Mouse (Mus musculus) limb, embryonic 14.5 days (tissue): ENCODE measurements around the gene Pfkfb4. TPM values are rescaled to one million over a fixed set of nuclear protein-coding genes. Genes with fewer than 3 reads are reported as not detected.

Experiments
- ATAC-seq: fragments of 200-750 bp; cut with Nextera tagmentation; 2 replicates; pipeline ENCODE4 v1.8.0; 2017; ENCODE audit warnings: low read depth, moderate number of reproducible peaks, moderate TSS enrichment; ENCODE audit not compliant: low FRiP score
- DNase-seq: peaks from one replicate; pipeline ENCODE4 v3.0.0-alpha.2; 2015; ENCODE audit warnings: low spot score
- H3K27ac ChIP-seq: fragments of 300-500 bp; sonication (generic); replicated peaks from 2 replicates; pipeline ENCODE4 v1.5.1; 2014; ENCODE audit warnings: low read depth, mild to moderate bottlenecking, low read length, moderate library complexity, mixed read lengths
- H3K27me3 ChIP-seq: fragments of 300-500 bp; sonication (generic); 2 replicates; pipeline ENCODE4 v1.6.1; 2014; ENCODE audit warnings: low read length, mixed read lengths; ENCODE audit not compliant: control insufficient read depth, insufficient read depth
- H3K36me3 ChIP-seq: fragments of 300-500 bp; sonication (generic); 2 replicates; pipeline ENCODE4 v1.6.1; 2014; ENCODE audit warnings: mild to moderate bottlenecking, low read length, moderate library complexity, mixed read lengths; ENCODE audit not compliant: control insufficient read depth, insufficient read depth
- H3K4me1 ChIP-seq: fragments of 300-500 bp; sonication (generic); 2 replicates; pipeline ENCODE4 v1.6.1; 2014; ENCODE audit warnings: antibody characterized with exemption, low read length, mixed read lengths; ENCODE audit not compliant: control insufficient read depth, insufficient read depth
- H3K4me2 ChIP-seq: fragments of 300-500 bp; sonication (generic); replicated peaks from 2 replicates; pipeline ENCODE4 v1.6.1; 2014; ENCODE audit warnings: low read depth, mild to moderate bottlenecking, low read length, moderate library complexity; ENCODE audit not compliant: severe bottlenecking
- H3K4me3 ChIP-seq: fragments of 300-500 bp; sonication (generic); replicated peaks from 2 replicates; pipeline ENCODE4 v1.5.1; 2014; ENCODE audit warnings: low read length
- H3K9ac ChIP-seq: fragments of 300-500 bp; sonication (generic); 2 replicates; pipeline ENCODE4 v1.6.1; 2014; ENCODE audit warnings: mild to moderate bottlenecking, low read depth, low read length, moderate library complexity; ENCODE audit not compliant: severe bottlenecking
- H3K9me3 ChIP-seq: fragments of 300-500 bp; sonication (generic); 2 replicates; pipeline ENCODE4 v1.6.1; 2016; ENCODE audit warnings: low read length; ENCODE audit not compliant: control insufficient read depth
- POLR2A ChIP-seq: fragments of 200-500 bp; IDR thresholded peaks from 2 replicates; pipeline ENCODE4 v1.8.0; 2012; ENCODE audit warnings: inconsistent platforms, mild to moderate bottlenecking, moderate library complexity, borderline replicate concordance; ENCODE audit not compliant: insufficient read depth, insufficient read length; ENCODE audit errors: extremely low read depth
- WGBS: fragments of 180-500 bp; shearing (Covaris S2); extraction: QIAGEN DNeasy Blood & Tissue Kit; methylation state at CpG from one replicate; pipeline ENCODE4 v1.1.7; 2014; 5-methylcytosine and 5-hydroxymethylcytosine counted together
- polyA plus RNA-seq, 2 experiments: library from polyadenylated mRNA; depleted of rRNA in 1 of 2; stranded (reverse) in 1 of 2; unstranded in 1 of 2; fragments of >200 nt; fragmentation: Nextera tagmentation in 1 of 2; extraction: Ambion mirVana in 1 of 2; gene quantifications; 2 replicates each; pipeline versions ENCODE4 v1.2.1 to v1.2.3; 2012 to 2014

Gene Pfkfb4
- polyA plus RNA-seq, 2 experiments, result 9.1 to 14.5 TPM

GRCm38 (mm10) chr9:109015397-109015796 lies 23.8 kb downstream of the Pfkfb4 start:
- DNase-seq (no peak), ATAC-seq (no peak)
- Histone ChIP-seq H3K4me2 (no peak overlapping the region), H3K4me1 (no peaks in the 10 kb centered on the region), H3K27me3 (no peaks in the 10 kb centered on the region), H3K36me3 (peaks cover 15% of the 10 kb centered on the region), H3K9me3 (no peaks in the 10 kb centered on the region), H3K4me3 (no peak overlapping the region), H3K9ac (no peak overlapping the region), H3K27ac (no peak overlapping the region)
- TF ChIP-seq POLR2A, result no peak
- WGBS, result 45% methylated on average over 8 of the region's 8 CpGs

DNA sequence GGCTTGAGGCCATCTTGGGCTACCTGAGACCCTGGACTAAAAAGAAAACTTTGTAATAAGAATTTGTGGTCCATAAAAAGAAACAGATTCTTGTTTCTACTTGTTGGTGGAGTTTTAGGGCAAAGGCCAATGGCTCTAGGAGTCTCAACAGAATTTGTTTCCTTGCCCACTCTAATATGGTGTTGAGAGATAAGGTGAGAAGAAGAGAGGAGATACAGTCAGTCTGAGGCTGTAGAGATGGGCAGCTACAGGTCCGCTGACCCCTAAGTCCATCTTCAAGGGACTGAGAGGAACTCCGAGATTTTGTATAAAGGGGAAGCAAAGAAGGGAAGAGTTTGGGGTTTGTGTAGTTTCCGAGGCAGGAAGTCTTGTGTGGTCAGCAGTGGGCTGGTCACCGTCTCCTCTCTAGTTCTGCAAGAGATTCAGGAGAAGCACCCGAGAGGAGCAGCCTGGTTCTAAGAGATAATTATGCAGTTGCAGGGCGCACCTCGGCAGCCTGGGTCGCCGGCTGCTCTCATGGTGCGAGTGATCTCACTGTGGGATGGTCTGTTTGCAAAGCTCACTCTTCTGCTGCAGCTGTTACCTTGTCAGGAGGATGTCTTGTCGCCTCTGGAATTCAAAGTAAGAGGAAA lies 25.5 kb downstream of the Pfkfb4 start:
- DNase-seq, result no peak
- TF ChIP-seq POLR2A, result no peak
- WGBS, result 51% methylated on average over 11 of the region's 11 CpGs

GRCm38 (mm10) chr9:109021428-109021827 lies 29.9 kb downstream of the Pfkfb4 start:
- Histone ChIP-seq H3K36me3 (peaks cover 4% of the 10 kb centered on the region; the same call in 1 of the 2 replicates), H3K4me2 (no peak overlapping the region), H3K9me3 (no peaks in the 10 kb centered on the region), H3K4me3 (no peak overlapping the region), H3K27ac (no peak overlapping the region), H3K4me1 (no peaks in the 10 kb centered on the region), H3K9ac (no peak overlapping the region), H3K27me3 (no peaks in the 10 kb centered on the region)
- ATAC-seq (no peak), DNase-seq (no peak)
- 81% methylated on average over 4 of the region's 4 CpGs for WGBS
- TF ChIP-seq POLR2A, result no peak

More for the DNA sequence above, 25.5 kb downstream of the Pfkfb4 start:
- Histone ChIP-seq H3K4me3 (no peak overlapping the region), H3K9me3 (no peaks in the 10 kb centered on the region), H3K36me3 (peaks cover 4% of the 10 kb centered on the region; the same call in 1 of the 2 replicates), H3K27me3 (no peaks in the 10 kb centered on the region), H3K4me1 (no peaks in the 10 kb centered on the region), H3K9ac (no peak overlapping the region), H3K4me2 (no peak overlapping the region), H3K27ac (no peak overlapping the region)
- no peak for ATAC-seq

DNA sequence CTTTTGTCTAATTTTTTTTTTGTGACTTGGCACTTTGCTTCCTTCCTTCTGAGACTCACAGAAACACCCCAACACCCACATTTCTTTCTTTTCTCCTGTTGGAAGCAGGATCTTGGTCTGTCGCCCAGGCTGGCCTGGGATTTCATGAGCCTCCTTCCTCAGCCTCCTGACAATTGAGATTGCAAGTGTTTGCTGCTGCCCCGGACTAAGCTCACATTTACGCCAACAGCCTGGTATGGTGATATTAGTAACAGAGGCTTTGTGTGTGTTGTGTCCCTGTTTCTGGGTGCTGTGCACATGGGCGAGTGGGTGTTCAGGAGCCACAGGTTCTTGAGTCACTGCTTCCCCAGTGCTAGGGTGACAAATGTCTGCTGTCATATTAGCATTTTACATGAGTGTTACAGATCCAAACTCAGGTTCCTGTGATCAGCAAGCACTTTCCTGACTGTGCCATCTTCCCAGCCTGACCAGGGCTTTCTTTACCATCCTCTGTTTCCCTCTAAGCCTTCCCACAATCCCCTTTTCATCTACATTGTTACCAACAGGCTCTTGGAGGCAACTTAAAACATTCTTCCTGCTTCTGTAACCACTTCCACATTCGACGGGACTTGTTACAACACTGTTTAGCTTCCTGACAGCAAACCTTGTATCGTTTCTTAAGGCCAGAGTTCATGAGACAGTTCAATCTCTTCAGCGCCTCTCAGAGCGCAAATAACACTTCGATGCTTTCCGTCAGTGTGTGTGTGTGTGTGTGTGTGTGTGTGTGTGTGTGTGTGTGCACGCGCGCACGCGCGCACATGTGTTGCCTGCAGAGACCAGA lies 31.5 kb downstream of the Pfkfb4 start:
- H3K9me3 ChIP-seq, result no peaks in the 10 kb centered on the region
- H3K36me3 ChIP-seq, result peaks cover 4% of the 10 kb centered on the region; the same call in 1 of the 2 replicates
- no peak overlapping the region for H3K4me3 ChIP-seq
- DNase-seq (no peak), ATAC-seq (no peak)
- no peak overlapping the region for H3K9ac ChIP-seq
- no peaks in the 10 kb centered on the region for H3K4me1 ChIP-seq
- no peak overlapping the region for H3K4me2 ChIP-seq
- TF ChIP-seq POLR2A, result no peak
- 89% methylated on average over 17 of the region's 17 CpGs for WGBS
- no peak overlapping the region for H3K27ac ChIP-seq
- H3K27me3 ChIP-seq, result no peaks in the 10 kb centered on the region

- Histone ChIP-seq H3K36me3 (peaks cover 4% of the 10 kb centered on the region; the same call in 1 of the 2 replicates), H3K4me1 (no peaks in the 10 kb centered on the region), H3K9ac (no peak overlapping the region), H3K9me3 (no peaks in the 10 kb centered on the region), H3K4me3 (no peak overlapping the region), H3K4me2 (no peak overlapping the region), H3K27me3 (no peaks in the 10 kb centered on the region), H3K27ac (no peak overlapping the region)
- ATAC-seq (no peak), DNase-seq (no peak)
- 80% methylated on average over 8 of the region's 8 CpGs for WGBS
- no peak for TF ChIP-seq POLR2A
Measured at GRCm38 (mm10) chr9:109027521-109027920, 35.9 kb downstream of the Pfkfb4 start.
